Mouse (Mus musculus) heart, adult 2 months (tissue): Measurements from ENCODE around the gene Epb41l2.

Experiments used
- CTCF ChIP-seq: fragments of 200-600 bp; IDR thresholded peaks from 2 replicates; pipeline ENCODE4 v1.8.1; 2022; ENCODE audit warnings: antibody characterized with exemption, mild to moderate bottlenecking, moderate library complexity
- EP300 ChIP-seq: fragments of 200-500 bp; IDR thresholded peaks from 2 replicates; pipeline ENCODE4 v1.6.1; 2011; ENCODE audit warnings: low read depth, low read length, control low read depth; ENCODE audit not compliant: insufficient read depth

DNA sequence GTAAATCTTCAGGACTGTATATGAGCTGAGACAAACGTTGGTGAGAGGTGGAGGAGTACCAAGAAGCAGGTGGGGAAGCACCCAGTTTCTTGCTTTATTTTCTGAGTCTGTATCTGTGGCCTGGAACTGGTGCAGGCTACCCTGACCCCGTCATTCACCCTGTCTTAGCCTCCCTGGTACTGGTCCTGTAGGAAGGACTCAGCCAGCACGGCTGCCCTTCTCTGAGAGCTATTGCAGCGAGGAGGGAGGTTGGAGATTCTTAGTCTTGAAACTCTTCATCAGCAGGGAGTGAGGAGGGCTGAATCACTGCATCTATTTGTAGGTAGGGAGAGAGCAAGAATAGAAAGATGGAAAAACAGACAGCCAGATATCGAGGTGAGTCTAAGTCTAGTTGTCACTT lies 47.1 kb downstream of the Epb41l2 start:
- TF ChIP-seq CTCF (no peak), EP300 (no peak)
